24 mouse cellular contexts compared by ENCODE assay signal in the genomic region with DNA sequence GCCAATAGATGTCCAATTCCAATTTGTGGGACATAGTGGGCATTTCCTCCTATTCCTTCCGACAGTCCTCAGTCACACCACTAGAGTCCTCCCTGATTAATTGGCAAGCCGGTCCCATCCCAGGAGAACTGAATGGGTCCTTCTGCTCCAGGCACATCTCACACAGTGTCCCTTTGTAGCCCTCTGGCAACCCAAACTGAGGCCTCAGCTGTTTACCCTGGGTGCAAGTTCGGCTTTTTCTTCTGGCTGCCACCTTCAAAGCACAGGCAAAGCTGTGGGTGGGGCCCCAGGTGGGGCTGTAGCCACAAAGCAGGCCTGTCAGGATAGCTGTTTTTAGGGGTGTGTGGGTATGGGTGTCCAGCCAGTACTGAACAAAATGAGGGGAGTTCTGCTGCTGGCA. TPM values are rescaled to one million over a fixed set of nuclear protein-coding genes. Genes with fewer than 3 reads are reported as not detected.
A peak's percentile ranks its signal among the peaks of the same experiment; 100 is the strongest.
DNase-seq lines count a peak whose midpoint lies in the region.
"Had no signal": no experiment of that assay in that cellular context is flagged by ENCODE, and none has a peak within 500 bp of the region (broad histone marks: within the 10 kb centered on the region; RNA-seq: fewer than 3 reads in every experiment).

No protein-coding gene starts in this region.

- H3K4me1 ChIP-seq in heart, embryonic 10.5 days = no peaks in the 10 kb centered on the region

- no peaks in the 10 kb centered on the region for H3K36me3 ChIP-seq in heart, embryonic 10.5 days
- H3K36me3 ChIP-seq: G1E had no signal

- no peak overlapping the region for H3K4me3 ChIP-seq in heart, embryonic 10.5 days

- peaks cover 6% of the 10 kb centered on the region; the same call in 1 of the 2 replicates for H3K27me3 ChIP-seq in heart, embryonic 10.5 days (ENCODE audit: insufficient read depth, poor library complexity, severe bottlenecking)

- 73% methylated on average over 3 of the region's 3 CpGs for WGBS in heart, embryonic 10.5 days

- H3K27ac ChIP-seq in heart, embryonic 10.5 days = no peak overlapping the region

- peak; percentile 75 for DNase-seq in heart, adult 11 months
- DNase-seq in heart, embryonic 10.5 days (ENCODE audit: low spot score) = no peak
- peak; percentile 37 for DNase-seq in layer of hippocampus, adult 11-12 months (ENCODE audit: low spot score)
- DNase-seq in layer of hippocampus, adult 8-10 months (ENCODE audit: low spot score in 2 of 2) = no peak
- peak; percentile 36 for DNase-seq in layer of hippocampus, adult 9-11 months
- no peak for DNase-seq in layer of hippocampus, postnatal 25 days (ENCODE audit: extremely low spot score in 1 of 2, low spot score in 1 of 2)
- DNase-seq in brain, adult 2 months (ENCODE audit: low read depth, low spot score) = peak; percentile 71
- no peak for DNase-seq in thymus, postnatal 0 days (ENCODE audit: low spot score)
- DNase-seq: adrenal gland, adult 2 months; adrenal gland, adult 8-10 months; adrenal gland, postnatal 10 days; adrenal gland, postnatal 14 days; adrenal gland, postnatal 25 days; adrenal gland, postnatal 36 days; B cell, adult 2 months; cerebellum, adult 11 months; cerebellum, adult 11-12 months; cerebellum, adult 18-20 months had no signal

- H3K9me3 ChIP-seq in heart, embryonic 10.5 days = no peaks in the 10 kb centered on the region
- H3K9me3 ChIP-seq: G1E had no signal

RNA-seq across cellular contexts. Expression of a gene that starts 29.1 kb away (rescaled TPM):
- polyA plus RNA-seq in heart, embryonic 10.5 days (2016; fragmentation: Nextera tagmentation; extraction: Ambion mirVana) = 148 and 160 TPM in 2 replicates
- 100 to 1,000 TPM in 3 of 4 experiments, 10 to 100 TPM in 1; 97.0 to 114 (median 108) TPM for total RNA-seq in layer of hippocampus, adult 8-10 months (2022)
- total RNA-seq in layer of hippocampus, postnatal 25 days (2021) = 10 to 100 TPM; 90.3 to 94.5 TPM
- 109 and 111 TPM in 2 replicates for polyA plus RNA-seq in thymus, postnatal 0 days (2015; fragmentation: Nextera tagmentation; extraction: Ambion mirVana)

RNA-seq across cellular contexts. Expression of a gene that starts 52.3 kb away (rescaled TPM):
- not detected in 2 replicates for polyA plus RNA-seq in heart, embryonic 10.5 days (2016; fragmentation: Nextera tagmentation; extraction: Ambion mirVana)
- under 1 TPM in 1 of 4 experiments, not detected in 3; 0.14 TPM for total RNA-seq in layer of hippocampus, adult 8-10 months (2022)
- total RNA-seq in layer of hippocampus, postnatal 25 days (2021) = under 1 TPM in 1 of 2 experiments, not detected in 1; 0.12 TPM
- 0.05 TPM in 1 of 2 replicates, not detected in the other for polyA plus RNA-seq in thymus, postnatal 0 days (2015; fragmentation: Nextera tagmentation; extraction: Ambion mirVana)
- total RNA-seq: adrenal gland, adult 18-20 months; adrenal gland, adult 2 months; adrenal gland, adult 8-10 months; adrenal gland, postnatal 14 days; adrenal gland, postnatal 25 days; adrenal gland, postnatal 36 days; adrenal gland, postnatal 4 days had no signal
- polyA plus RNA-seq: activated CD4-positive, CD25-positive, alpha-beta regulatory T cell, adult 4 months; adrenal gland, adult 2 months; C2C12; CD4-positive, CD25-positive, alpha-beta regulatory T cell, adult 4 months; G1E had no signal

Comparison
In these comparisons a context has a peak if more than half of its experiments do, and no peak if none do; other contexts are left out.
1. DNase-seq: peak in heart, adult 11 months (single experiment), layer of hippocampus, adult 11-12 months (single experiment), layer of hippocampus, adult 9-11 months (single experiment) and brain, adult 2 months (single experiment); none in heart, embryonic 10.5 days (single experiment), layer of hippocampus, adult 8-10 months (0 of 2), layer of hippocampus, postnatal 25 days (0 of 2) and thymus, postnatal 0 days (single experiment).